Mouse (Mus musculus) lung, adult 2 months (tissue): ENCODE measurements around the gene Ccdc60.

Source experiments
- CTCF ChIP-seq: fragments of 200-500 bp; IDR thresholded peaks from 2 replicates; pipeline ENCODE4 v1.5.1; 2011; ENCODE audit warnings: mild to moderate bottlenecking, low read length, control low read depth; ENCODE audit not compliant: insufficient read depth
- POLR2A ChIP-seq: fragments of 200-500 bp; IDR thresholded peaks from 2 replicates; pipeline ENCODE4 v1.6.1; 2011; ENCODE audit warnings: low read depth, mild to moderate bottlenecking, control low read depth, low read length, borderline replicate concordance; ENCODE audit errors: extremely low read depth

GRCm38 (mm10) chr5:116244476-116244875 lies 44.3 kb downstream of the Ccdc60 start:
- TF ChIP-seq CTCF (no peak), POLR2A (no peak)
